Mouse (Mus musculus): ENCODE measurements at regions not wholly inside any gene's neighbourhood (a gene's known extent, or its start where the extent isn't known, plus 50 kb on each side); places are given as distances from the start of the nearest gene placed in this dataset.

DNA sequence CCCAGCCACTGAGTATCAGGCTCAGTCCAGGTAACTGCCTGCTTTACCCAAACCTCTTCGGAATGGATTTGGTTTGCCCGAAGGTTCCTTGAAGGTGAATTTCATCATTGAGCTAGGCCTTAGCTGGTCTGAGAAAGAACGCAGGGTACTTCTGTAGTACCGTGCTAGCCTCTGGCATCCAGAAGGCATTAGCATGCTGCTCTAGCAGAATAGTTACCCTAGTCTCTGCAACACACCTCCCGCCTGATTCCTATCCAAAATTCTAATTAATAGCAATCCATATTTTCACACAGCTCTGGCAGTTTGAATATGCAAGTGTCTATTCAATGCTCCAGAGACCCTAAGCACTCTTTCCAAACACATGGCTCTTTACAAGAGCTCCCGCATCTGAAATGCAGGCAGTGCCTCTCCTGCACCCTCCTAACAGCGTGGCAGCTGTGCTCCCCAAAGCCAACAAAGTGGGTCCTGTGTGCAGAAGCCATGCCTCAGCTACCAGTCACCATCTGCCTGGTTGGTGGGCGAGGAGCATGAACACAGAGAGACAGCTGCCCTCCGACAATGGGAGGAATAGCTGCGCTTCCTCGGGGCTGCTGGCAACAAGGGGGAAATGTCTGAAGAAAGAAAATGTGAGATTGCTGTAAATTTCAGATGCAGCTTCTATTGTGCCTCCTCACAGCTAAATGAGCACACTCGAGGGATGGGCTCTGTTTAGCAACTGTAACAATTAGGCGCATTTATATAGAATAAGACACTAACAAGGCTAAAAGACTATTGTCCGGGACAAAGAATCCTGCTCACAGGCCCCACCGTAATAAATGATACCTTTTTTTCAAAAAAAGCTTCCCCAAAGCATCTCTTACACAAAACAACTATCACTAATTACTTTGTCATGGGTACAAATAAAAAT, 198.6 kb downstream of the Sp3 start:
- WGBS: 35% methylated on average over 15 of the region's 15 CpGs
- peak overlapping the region; percentile 21; the same call in 1 of the 2 replicates for H3K4me2 ChIP-seq (replicated peaks)
- H3K9me3 ChIP-seq: no peaks in the 10 kb centered on the region
- peaks cover 11% of the 10 kb centered on the region for H3K4me1 ChIP-seq
- no peak overlapping the region for H3K9ac ChIP-seq (replicated peaks)
- H3K27me3 ChIP-seq: no peaks in the 10 kb centered on the region
- H3K36me3 ChIP-seq: no peaks in the 10 kb centered on the region
- peak overlapping the region; percentile 76 for H3K27ac ChIP-seq (replicated peaks)
- ATAC-seq (replicated peaks): peak; percentile 93
- no peak overlapping the region for H3K4me3 ChIP-seq

GRCm38 (mm10) chr2:72782355-72782754, 197.9 kb downstream of the Sp3 start:
- ATAC-seq (replicated peaks): no peak

GRCm38 (mm10) chr2:72785365-72786043, 194.7 kb downstream of the Sp3 start:
- Histone ChIP-seq H3K4me2 (replicated peaks) (no peak overlapping the region), H3K27me3 (no peaks in the 10 kb centered on the region), H3K9ac (replicated peaks) (no peak overlapping the region), H3K9me3 (no peaks in the 10 kb centered on the region), H3K27ac (replicated peaks) (no peak overlapping the region), H3K4me1 (peaks cover 11% of the 10 kb centered on the region), H3K36me3 (no peaks in the 10 kb centered on the region), H3K4me3 (no peak overlapping the region)
- WGBS: 89% methylated on average over 8 of the region's 8 CpGs
- no peak for ATAC-seq (replicated peaks)

More at GRCm38 (mm10) chr2:72782355-72782754, 197.9 kb downstream of the Sp3 start:
- no peaks in the 10 kb centered on the region for H3K9me3 ChIP-seq
- no peak overlapping the region for H3K4me2 ChIP-seq (replicated peaks)
- H3K9ac ChIP-seq (replicated peaks): no peak overlapping the region
- H3K27me3 ChIP-seq: no peaks in the 10 kb centered on the region
- H3K36me3 ChIP-seq: no peaks in the 10 kb centered on the region
- 52% methylated on average over 7 of the region's 7 CpGs for WGBS
- H3K4me3 ChIP-seq: no peak overlapping the region
- H3K27ac ChIP-seq (replicated peaks): 0 out of 2 replicates have a peak overlapping the region, but pooled peaks have one; percentile 12
- peaks cover 11% of the 10 kb centered on the region for H3K4me1 ChIP-seq

GRCm38 (mm10) chr2:72786044-72786737, 194.1 kb downstream of the Sp3 start:
- Histone ChIP-seq H3K4me3 (no peak overlapping the region), H3K27me3 (no peaks in the 10 kb centered on the region), H3K9ac (replicated peaks) (no peak overlapping the region), H3K9me3 (no peaks in the 10 kb centered on the region), H3K36me3 (no peaks in the 10 kb centered on the region), H3K4me1 (peaks cover 8% of the 10 kb centered on the region), H3K4me2 (replicated peaks) (no peak overlapping the region), H3K27ac (replicated peaks) (no peak overlapping the region)
- WGBS: 56% methylated on average over 5 of the region's 5 CpGs
- no peak for ATAC-seq (replicated peaks)

DNA sequence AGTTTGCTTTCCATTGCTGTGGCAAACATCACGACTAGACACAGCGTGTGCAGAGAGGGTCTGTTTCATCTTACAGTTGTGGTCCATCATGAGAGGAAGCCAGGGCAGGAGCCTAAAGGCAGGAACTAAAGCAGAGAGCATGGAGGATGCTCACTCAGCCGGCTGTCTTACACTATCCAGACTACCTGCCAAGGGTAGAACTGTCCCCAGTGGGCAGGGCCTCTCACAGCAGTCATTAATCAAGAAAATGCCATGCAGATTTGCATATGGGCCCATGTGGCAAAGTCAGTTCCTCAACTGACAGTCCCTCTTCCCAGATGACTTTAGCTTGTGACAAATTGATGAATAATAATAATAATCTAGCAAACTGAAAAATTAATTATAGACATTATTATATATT, 192.6 kb downstream of the Sp3 start:
- WGBS: 93% methylated on average over 3 of the region's 3 CpGs
- Histone ChIP-seq H3K9me3 (no peaks in the 10 kb centered on the region), H3K9ac (replicated peaks) (no peak overlapping the region), H3K36me3 (no peaks in the 10 kb centered on the region), H3K27me3 (no peaks in the 10 kb centered on the region), H3K4me1 (no peaks in the 10 kb centered on the region), H3K4me2 (replicated peaks) (no peak overlapping the region), H3K27ac (replicated peaks) (no peak overlapping the region), H3K4me3 (no peak overlapping the region)
- no peak for ATAC-seq (replicated peaks)

GRCm38 (mm10) chr2:72791496-72791895, 188.8 kb downstream of the Sp3 start:
- H3K27me3 ChIP-seq: no peaks in the 10 kb centered on the region
- 77% methylated on average over 3 of the region's 3 CpGs for WGBS

GRCm38 (mm10) chr2:72793424-72793823, 186.8 kb downstream of the Sp3 start:
- no peak overlapping the region for H3K4me3 ChIP-seq
- H3K9ac ChIP-seq (replicated peaks): no peak overlapping the region
- H3K4me2 ChIP-seq (replicated peaks): no peak overlapping the region
- no peaks in the 10 kb centered on the region for H3K9me3 ChIP-seq
- H3K27ac ChIP-seq (replicated peaks): no peak overlapping the region
- no peaks in the 10 kb centered on the region for H3K36me3 ChIP-seq
- no peaks in the 10 kb centered on the region for H3K4me1 ChIP-seq
- H3K27me3 ChIP-seq: no peaks in the 10 kb centered on the region
- ATAC-seq (replicated peaks): no peak
- 79% methylated on average over 10 of the region's 10 CpGs for WGBS

More at GRCm38 (mm10) chr2:72791496-72791895, 188.8 kb downstream of the Sp3 start:
- ATAC-seq (replicated peaks): no peak
- no peak overlapping the region for H3K4me3 ChIP-seq
- no peaks in the 10 kb centered on the region for H3K9me3 ChIP-seq
- H3K4me2 ChIP-seq (replicated peaks): no peak overlapping the region
- H3K27ac ChIP-seq (replicated peaks): no peak overlapping the region
- H3K36me3 ChIP-seq: no peaks in the 10 kb centered on the region
- no peaks in the 10 kb centered on the region for H3K4me1 ChIP-seq
- no peak overlapping the region for H3K9ac ChIP-seq (replicated peaks)

DNA sequence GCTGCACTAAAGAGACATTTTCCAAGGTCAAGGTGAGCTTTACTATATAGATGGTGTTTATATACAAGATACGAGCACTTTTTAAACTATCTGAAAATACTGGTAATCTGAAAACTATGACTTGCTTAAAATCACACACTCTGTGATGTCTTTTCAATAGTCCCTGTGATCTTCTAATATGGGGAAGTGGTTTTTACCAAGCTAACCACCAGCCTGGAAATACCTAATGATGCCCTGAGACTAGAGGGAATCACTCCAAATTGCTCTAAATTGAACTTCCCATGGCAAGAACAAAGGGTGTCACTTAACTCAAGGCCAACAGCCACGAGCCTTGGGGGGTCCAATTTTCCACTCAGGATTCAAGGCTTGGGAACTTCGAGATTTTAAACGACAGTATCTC, 185.7 kb downstream of the Sp3 start:
- no peaks in the 10 kb centered on the region for H3K4me1 ChIP-seq
- H3K4me2 ChIP-seq (replicated peaks): no peak overlapping the region
- no peak overlapping the region for H3K9ac ChIP-seq (replicated peaks)
- no peaks in the 10 kb centered on the region for H3K27me3 ChIP-seq
- H3K36me3 ChIP-seq: no peaks in the 10 kb centered on the region
- H3K4me3 ChIP-seq: no peak overlapping the region
- no peak for ATAC-seq (replicated peaks)
- 67% methylated on average over 4 of the region's 4 CpGs for WGBS
- H3K27ac ChIP-seq (replicated peaks): no peak overlapping the region
- no peaks in the 10 kb centered on the region for H3K9me3 ChIP-seq

GRCm38 (mm10) chr2:72797002-72797718, 183.1 kb downstream of the Sp3 start:
- WGBS: 91% methylated on average over 4 of the region's 4 CpGs
- Histone ChIP-seq H3K36me3 (no peaks in the 10 kb centered on the region), H3K9ac (replicated peaks) (no peak overlapping the region), H3K4me3 (no peak overlapping the region), H3K9me3 (no peaks in the 10 kb centered on the region), H3K27ac (replicated peaks) (no peak overlapping the region), H3K27me3 (no peaks in the 10 kb centered on the region), H3K4me1 (no peaks in the 10 kb centered on the region), H3K4me2 (replicated peaks) (no peak overlapping the region)
- ATAC-seq (replicated peaks): no peak

- Histone ChIP-seq H3K4me3 (no peak overlapping the region), H3K27me3 (no peaks in the 10 kb centered on the region), H3K36me3 (no peaks in the 10 kb centered on the region), H3K9ac (replicated peaks) (no peak overlapping the region), H3K27ac (replicated peaks) (no peak overlapping the region), H3K9me3 (no peaks in the 10 kb centered on the region), H3K4me1 (no peaks in the 10 kb centered on the region), H3K4me2 (replicated peaks) (no peak overlapping the region)
- no peak for ATAC-seq (replicated peaks)
- WGBS: 77% methylated on average over 7 of the region's 7 CpGs
These were observed 179.6 kb downstream of the Sp3 start for GRCm38 (mm10) chr2:72800696-72801095.

DNA sequence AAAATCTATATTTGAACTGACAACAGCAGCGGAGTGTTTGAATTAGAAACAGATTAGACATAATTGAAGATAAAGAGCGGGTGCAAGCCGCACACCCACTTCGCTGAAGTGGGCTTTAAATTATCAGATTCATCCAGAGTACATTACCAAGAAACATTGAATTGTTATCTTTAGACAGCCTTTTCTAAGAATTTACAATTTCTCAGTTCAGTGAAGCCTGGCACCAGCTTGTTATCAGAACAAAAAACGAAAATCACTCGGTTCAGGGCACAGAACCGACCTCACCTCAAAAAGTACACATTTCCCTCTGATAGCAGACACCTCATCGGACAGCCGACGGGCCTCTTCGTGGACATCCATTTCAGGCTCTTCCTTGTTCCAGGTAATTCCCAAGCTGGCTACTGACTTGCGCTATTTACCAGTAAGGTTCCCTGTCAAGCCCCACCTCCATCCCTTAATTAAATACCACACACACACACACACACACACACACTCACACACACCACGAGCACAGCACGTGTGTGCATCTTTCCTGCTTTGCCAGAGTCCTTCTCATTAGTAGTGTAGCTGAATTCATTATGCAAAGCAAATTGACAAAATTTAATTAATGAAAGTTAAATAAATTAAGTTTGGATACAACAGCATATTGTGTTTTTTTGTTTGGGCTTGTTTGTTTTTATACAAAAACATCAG, 166.8 kb downstream of the Sp3 start:
- no peaks in the 10 kb centered on the region for H3K9me3 ChIP-seq
- H3K27ac ChIP-seq (replicated peaks): no peak overlapping the region
- 0 out of 2 replicates have a peak, but pooled peaks cover 10% of the 10 kb centered on the region for H3K27me3 ChIP-seq
- 53% methylated on average over 14 of the region's 14 CpGs for WGBS
- peaks cover 17% of the 10 kb centered on the region for H3K4me1 ChIP-seq
- H3K9ac ChIP-seq (replicated peaks): no peak overlapping the region
- no peaks in the 10 kb centered on the region for H3K36me3 ChIP-seq
- ATAC-seq (replicated peaks): peak; percentile 57; the same call in 1 of the 2 replicates
- no peak overlapping the region for H3K4me3 ChIP-seq
- no peak overlapping the region for H3K4me2 ChIP-seq (replicated peaks)
